Mouse (Mus musculus) layer of hippocampus, adult 9-11 months (tissue): ENCODE measurements around the gene Lrrc32.
A peak's percentile ranks its signal among the peaks of the same experiment; 100 is the strongest.

ENCODE experiments used
- DNase-seq: peaks from one replicate; pipeline ENCODE4 v3.0.0; 2022

Gene Lrrc32

GRCm38 (mm10) chr7:98523070-98523812 is 34.2 kb downstream of the Lrrc32 start:
- no peak for DNase-seq

DNA sequence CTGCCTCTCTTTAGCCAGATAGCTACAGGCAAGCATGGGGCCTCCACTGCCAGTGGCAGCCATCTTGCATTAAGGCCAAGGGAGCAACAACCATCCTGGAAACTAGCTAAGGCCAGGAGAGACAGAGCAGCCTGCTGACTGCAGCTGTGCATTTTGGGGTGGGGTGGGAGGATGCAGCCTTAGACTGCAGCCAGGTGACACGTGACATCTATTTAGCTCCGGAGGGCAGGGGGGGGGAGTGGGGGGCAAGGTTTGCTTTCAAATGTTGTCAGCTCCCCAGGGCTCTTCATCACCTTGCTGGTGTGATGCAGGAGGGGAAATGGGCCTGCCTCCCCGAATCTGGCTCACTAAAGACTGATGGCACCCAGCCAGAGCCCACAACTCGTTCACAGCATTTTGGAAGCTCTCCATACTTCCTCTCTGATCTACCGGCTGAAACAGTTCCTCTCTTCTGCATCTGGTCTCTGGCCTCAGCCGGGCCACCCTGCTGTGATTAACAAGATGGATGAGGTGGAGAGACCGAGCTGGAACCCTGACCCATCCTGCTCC is 34.8 kb downstream of the Lrrc32 start:
- DNase-seq: peak; percentile 41

- DNase-seq: no peak
These were observed 35.3 kb downstream of the Lrrc32 start for GRCm38 (mm10) chr7:98524401-98524800.

GRCm38 (mm10) chr7:98524869-98525699 is 36.0 kb downstream of the Lrrc32 start:
- no peak for DNase-seq

DNA sequence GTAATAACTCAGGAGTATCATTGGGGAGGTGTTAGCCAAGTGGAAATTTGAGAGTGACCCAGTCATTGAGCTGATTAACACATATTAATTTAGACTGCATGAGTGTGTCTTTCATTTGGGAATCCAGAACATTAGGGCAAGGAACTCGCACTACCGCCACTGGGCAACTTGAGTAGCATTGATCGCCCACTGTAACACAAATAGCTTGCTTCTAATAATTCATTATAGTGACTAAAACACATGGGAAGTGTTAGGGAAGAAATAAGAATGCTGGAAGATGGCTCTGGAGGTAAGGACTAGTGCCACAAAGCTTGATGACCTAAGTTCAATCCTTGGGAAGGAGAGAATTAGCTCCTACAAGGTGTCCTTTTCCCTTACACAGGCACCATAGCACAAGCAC is 38.0 kb downstream of the Lrrc32 start:
- no peak for DNase-seq

DNA sequence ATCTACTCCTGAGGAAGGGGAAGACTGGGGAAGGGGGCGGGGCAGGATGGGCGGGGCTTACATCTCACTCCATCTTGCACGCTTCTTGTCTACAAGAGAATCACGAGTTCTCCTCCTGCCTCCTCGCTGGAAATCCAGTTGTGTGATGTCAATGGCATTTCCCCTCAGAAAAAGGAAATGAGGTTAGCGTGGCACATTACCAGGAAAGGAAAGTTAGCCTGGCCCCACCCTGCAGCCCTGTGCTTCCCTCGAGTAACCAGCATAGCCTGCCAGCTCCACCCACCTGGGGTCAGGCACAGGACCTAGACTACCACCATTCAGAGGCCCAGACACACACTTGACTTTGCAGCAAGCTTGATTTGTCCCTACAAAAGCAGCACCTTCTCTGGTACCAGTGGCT is 42.5 kb downstream of the Lrrc32 start:
- DNase-seq: no peak

DNA sequence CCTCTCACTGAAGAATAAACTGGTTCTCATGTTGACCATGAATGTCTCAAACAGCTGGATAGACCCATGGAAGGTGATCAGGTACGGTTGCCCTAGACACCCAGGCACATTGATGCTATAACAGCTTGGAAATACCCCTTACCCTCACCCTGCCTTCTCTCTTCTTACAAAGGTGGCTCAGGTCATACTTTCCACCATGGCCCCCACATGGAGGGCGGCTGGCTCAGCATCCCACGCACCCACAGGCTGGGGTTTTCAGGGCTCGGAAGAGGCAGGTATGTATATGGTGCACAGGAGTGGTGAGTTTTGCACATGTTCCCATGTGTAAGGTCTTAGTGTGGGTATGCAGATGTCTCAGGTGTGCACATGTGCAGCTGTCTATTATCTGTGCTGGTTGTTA is 43.9 kb downstream of the Lrrc32 start:
- DNase-seq: no peak

DNA sequence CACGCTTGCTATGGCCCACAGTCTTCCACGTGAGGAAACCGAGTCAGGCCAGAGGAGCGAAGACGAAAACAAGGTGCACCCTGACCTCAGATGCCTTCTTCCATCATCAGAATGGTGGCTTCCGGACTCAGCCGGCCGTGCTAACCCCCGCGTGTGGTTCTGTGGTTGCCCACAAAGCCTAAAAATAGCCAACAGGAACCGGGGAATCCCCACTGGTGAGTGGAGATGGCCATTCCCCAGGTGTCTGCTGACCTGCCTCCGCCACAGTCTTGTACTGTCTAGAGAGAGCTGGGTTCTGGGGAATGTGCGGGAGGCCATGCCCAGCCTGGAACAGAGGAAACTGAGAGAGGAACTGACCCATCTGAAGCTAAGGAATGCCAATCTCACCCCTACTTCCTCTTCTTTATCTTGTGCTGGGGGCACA is 45.4 kb downstream of the Lrrc32 start:
- DNase-seq: no peak

GRCm38 (mm10) chr7:98535191-98535590 is 46.1 kb downstream of the Lrrc32 start:
- DNase-seq: no peak

- no peak for DNase-seq
These were observed 46.8 kb downstream of the Lrrc32 start for GRCm38 (mm10) chr7:98535882-98536281.

- DNase-seq: no peak
These were observed 48.3 kb downstream of the Lrrc32 start for GRCm38 (mm10) chr7:98537210-98537966.

DNA sequence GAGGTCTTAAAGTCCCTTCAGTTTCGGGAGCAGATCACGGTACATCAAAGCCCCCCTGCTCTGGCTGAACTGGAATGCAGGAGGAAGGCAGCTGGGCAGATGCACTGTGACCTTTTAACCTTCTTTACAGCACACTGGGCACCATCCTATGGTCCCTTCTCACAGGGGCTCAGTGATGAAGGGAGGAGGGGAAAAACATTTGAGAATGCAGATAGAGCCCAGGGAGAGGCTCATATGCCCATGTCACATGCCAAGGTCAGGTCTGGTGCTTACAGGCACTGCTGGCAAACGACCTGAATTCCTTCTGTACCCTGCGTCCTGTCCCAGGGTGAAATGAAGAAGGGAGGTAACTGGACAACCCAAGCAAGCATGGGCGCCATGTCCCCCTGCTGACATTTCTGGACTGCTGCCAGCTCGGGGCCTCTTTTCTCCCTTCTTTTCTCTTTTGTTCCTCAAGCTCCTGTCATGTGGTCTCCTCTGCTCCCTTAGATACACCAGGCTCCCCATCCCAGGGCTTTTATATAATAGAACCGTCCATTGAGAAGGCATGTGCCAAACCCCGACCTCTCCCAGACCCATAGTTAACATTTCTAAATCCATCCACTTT is 49.0 kb downstream of the Lrrc32 start:
- DNase-seq: no peak

GRCm38 (mm10) chr7:98540879-98541278 is 51.8 kb downstream of the Lrrc32 start:
- DNase-seq: no peak

DNA sequence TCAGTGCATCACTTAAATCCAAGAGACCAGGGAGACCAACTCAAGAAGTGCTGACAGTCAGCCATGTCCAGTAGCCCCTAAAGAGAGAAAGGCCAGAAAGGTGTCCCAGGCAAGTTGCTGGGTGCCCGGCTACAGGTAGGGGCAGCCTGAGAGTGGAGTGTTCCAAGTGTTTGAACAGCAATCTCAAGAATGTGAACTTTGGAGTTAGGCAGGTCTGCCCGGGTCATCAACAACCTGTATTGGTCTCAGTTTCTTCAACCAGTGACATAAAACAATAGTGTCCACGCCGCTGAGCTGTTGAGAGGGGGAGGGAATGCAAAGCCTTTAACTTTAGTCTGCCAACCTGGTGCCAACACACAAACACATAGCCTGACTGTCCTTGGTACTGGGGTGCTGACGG is 52.5 kb downstream of the Lrrc32 start:
- no peak for DNase-seq

DNA sequence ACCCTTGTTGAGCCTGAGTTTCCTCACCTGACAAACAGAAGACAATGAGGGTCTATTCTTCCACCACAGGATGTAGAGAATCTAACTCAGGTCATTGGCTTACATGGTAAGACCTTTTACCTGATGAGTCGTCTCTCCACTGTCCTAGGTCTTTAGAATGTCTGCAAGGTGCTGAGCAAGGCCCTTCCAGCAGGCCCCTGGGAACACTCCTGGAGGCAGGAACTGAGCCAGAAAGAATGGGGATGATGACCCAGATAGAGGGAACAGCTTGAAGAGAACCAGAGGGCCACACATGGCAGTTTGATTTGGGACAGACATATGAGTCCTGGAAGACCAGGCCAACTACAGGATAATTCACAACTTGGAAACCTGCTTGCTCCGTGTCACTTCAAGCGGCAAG is 53.2 kb downstream of the Lrrc32 start:
- DNase-seq: no peak

DNA sequence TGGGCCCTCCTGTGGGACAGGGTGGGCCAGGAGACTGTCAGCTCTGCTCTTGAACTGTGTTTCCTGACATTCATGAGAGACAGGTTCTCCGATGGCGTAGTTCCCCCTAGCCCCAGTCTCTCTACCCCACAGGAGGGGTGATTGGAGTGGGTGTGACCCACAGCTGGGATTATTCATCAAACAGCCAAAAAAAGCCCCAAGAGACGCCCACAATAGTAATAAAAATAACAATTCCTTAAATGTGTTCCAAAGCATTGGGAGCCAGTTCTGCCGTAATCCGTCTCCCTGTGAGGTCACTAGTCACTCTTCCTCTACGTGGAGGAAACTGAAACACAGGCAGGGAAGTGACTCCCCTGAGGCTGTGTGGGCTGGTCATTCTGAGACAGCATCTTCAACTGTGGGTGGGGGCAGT is 53.7 kb downstream of the Lrrc32 start:
- no peak for DNase-seq

DNA sequence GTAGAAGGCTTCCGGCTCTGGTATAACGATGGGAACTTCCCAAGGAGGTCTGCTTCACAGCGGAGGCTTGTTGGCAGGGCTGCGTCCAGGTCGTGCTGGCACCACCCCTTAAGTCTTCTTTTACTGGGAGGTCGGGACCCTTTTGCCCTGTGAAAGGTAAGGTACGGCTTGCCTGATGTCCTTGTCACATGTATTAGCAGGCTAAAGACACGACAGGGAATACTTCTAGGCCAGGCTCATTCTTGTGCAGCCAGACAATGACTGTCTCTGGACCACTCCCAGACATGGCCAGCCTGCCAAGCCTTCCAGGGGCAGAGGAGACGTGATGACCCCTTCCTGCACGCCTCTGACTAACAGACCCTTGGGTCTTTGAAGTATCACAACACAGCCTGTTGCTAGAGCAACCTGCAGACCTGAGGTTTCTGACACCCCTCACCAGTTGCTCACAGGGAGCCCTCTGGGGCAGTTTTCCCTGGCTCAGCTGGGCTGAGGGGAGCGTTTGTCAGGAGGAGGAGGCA is 54.8 kb downstream of the Lrrc32 start:
- DNase-seq: no peak

- DNase-seq: no peak
These were observed 55.5 kb downstream of the Lrrc32 start for GRCm38 (mm10) chr7:98544556-98544955.

- DNase-seq: no peak
These were observed 59.8 kb downstream of the Lrrc32 start for GRCm38 (mm10) chr7:98548839-98549238.

GRCm38 (mm10) chr7:98550596-98550995 is 61.5 kb downstream of the Lrrc32 start:
- DNase-seq: no peak

DNA sequence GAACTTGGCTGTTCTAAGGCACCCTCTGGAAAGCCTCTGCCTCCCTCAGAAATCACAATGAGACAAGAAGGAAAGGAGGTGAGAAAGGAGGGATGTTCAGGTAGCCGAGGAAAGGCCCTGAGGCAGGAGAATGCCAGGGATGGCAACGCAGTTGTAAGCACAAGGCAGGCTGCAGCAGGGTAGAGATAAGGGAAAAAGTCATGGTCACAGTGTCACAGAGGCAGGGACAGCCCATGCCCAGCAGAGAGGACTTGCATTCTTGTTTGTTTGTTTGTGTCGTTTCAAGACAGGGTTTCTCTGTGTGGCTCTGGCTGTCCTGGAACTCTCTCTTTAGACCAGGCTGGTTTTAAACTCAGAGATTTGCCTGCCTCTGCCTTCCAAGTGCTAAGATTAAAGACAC is 62.0 kb downstream of the Lrrc32 start:
- no peak for DNase-seq
